Mouse (Mus musculus): ENCODE measurements around the gene Scgn.

GRCm38 (mm10) chr13:24005528-24005927, 14.5 kb upstream of the Scgn start:
- no peak for TF ChIP-seq TAL1 (conservative IDR thresholded peaks at IDR 0.05; ENCODE audit: low read depth, low read length)
- no peak for TF ChIP-seq CTCF (IDR thresholded peaks at IDR 0.05; ENCODE audit: low read depth, low read length)
- no peak for TF ChIP-seq GATA1 (IDR thresholded peaks at IDR 0.05; ENCODE audit: borderline replicate concordance, low read length)
- no peak for TF ChIP-seq POLR2AphosphoS5 (IDR thresholded peaks at IDR 0.05; ENCODE audit: insufficient replicate concordance, low read depth, low read length)
- TF ChIP-seq GATA2 (IDR thresholded peaks at IDR 0.05; ENCODE audit: borderline replicate concordance, low read depth, low read length), result no peak
